Mouse (Mus musculus) adipocyte (in vitro differentiated cells): ENCODE data around the gene Gcc1.

ENCODE experiments used
- DNase-seq: peaks from one replicate; pipeline ENCODE4 v3.0.0-alpha.2; 2016; ENCODE audit warnings: low spot score

Gene Gcc1

GRCm38 (mm10) chr6:28428290-28428689 is at the start of gene Gcc1:
Gene Gcc1 (minus strand): TSS chr6:28428390.
- no peak for DNase-seq

DNA sequence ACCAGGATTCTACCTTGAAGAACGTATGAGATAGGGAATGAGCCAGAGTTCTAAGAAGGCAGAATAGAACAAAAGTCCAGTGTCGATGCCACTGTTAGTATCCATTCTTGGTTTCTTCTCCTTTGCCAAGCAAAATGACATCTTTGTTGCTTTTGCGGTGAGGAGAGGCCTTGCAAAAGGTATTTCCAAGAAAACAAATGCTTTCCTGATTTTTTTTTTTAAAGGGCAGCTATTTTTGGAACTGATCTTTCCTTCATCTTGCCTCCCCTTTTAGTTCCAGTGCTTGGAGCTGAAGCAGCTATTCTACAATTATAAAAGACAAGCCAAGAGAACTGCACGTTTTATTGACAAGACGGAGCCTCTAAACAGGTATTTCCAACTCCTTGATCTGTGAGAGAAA is 46.6 kb upstream of the Gcc1 start, which contains the start of gene Snd1:
Snd1 (plus strand) TSS at position 301 of the 400 bp plus-strand sequence.
- no peak for DNase-seq

- DNase-seq, result no peak
Measured at GRCm38 (mm10) chr6:28474211-28474610, 46.0 kb upstream of the Gcc1 start.

DNA sequence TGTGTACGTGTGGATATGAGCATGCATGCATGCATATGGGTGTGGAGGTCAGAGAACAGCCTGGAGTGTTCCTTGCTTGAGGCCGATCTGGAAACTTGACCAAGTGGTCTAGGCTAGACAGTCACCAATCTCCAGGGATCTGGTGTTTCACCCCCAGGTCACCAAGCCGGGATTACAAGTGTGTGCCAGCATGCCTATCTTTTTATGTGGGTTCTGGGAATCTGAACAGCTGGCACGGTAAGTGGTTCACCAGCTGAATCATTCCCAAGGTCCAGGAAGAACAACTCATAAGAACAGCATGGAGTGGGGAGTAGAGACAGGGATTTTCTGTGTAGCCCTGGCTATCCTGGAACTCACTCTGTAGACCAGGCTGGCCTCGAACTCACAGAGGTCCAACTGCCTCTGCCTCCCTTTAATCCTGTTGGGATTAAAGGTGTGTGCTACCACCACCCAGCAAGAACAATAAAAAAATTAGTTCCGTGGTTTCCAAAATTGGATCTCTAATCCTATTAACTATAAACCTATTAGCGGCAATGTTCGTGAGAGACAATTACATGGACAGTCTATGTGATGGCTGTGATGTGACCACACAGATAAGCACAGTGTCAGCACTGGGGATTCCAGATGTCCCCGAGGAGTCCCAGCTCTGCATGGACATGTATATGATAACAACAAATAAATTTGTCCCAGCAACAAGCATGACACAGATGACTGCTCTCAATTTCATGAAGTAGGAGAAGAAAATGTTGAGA is 43.3 kb upstream of the Gcc1 start:
- no peak for DNase-seq

DNA sequence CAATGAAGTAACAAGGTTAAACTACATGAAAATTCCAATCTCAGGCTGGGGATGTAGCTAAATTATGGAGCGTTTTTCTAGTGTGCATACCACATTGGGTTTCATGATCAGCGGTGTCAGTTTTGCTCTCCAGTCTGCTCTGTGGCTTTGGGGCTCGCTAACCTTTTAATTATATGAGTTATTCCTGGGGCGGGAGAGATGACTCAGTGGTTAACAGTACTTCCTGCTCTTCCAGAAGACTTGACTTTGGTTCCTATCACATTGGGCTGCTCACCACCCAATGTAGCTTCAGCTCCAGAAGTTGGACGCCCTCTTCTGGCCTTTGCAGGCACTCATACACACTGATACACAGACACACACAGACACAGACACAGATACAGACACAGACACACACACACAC is 42.4 kb upstream of the Gcc1 start:
- DNase-seq, result no peak

DNA sequence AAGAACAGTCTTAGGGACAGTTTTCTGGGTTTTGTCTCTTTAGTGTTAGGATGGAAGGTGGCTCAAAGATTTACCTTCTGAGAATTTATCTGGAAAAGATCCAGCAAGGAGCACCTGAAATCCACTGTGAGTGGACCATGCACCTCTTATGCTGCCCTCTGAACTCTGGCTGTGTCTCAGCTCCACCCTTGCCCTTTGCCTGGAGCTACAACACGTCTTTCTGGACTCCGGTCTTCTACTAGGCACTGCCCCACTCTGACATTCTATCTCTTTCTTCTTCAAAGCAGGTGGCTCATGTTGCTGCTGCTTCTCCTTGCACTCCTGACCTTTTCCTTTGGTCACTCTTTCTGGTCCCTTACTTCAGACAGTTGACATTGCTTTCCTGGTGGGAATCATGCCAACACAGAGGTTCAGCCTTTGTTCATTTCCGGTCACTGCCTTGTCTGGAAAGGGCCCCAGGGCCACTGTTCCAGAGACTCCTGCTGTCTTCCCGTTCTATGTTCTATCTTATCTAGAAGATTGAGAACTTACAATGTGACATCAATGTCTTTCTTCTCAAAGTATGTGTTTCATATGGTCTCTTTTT is 41.9 kb upstream of the Gcc1 start:
- no peak for DNase-seq

GRCm38 (mm10) chr6:28464630-28465029 is 36.4 kb upstream of the Gcc1 start:
- no peak for DNase-seq

- peak; percentile 57 for DNase-seq
Measured at GRCm38 (mm10) chr6:28460534-28460933, 32.3 kb upstream of the Gcc1 start.

GRCm38 (mm10) chr6:28459221-28459668 is 31.1 kb upstream of the Gcc1 start:
- DNase-seq, result no peak

DNA sequence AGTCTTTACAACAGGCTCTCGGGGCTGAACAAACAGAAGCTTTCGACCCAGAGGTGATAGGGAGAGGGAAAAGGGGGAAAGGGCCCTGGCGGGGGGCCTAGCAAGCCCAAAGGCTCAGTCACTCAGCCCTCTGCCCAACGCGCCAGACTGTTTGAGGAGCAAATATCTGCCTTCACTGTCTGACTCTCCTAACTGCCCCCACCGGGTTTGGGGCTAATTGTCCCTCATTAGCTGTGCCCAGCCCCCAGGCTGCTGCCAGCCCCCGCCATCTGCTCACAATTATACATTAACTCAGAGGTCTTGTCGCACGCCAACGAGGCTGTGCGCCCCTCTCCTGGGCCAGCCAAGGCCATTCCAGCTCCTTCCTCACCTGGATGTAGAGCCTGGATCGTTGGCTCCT is 22.8 kb upstream of the Gcc1 start:
- DNase-seq, result no peak

- no peak for DNase-seq
Measured at GRCm38 (mm10) chr6:28450481-28450880, 22.3 kb upstream of the Gcc1 start.

- DNase-seq, result no peak
Measured at GRCm38 (mm10) chr6:28449253-28449652, 21.1 kb upstream of the Gcc1 start, which contains the start of gene Pax4. Gene Pax4 (minus strand): TSS chr6:28449353.

- DNase-seq, result no peak
Measured at GRCm38 (mm10) chr6:28447937-28448336, 19.7 kb upstream of the Gcc1 start.

DNA sequence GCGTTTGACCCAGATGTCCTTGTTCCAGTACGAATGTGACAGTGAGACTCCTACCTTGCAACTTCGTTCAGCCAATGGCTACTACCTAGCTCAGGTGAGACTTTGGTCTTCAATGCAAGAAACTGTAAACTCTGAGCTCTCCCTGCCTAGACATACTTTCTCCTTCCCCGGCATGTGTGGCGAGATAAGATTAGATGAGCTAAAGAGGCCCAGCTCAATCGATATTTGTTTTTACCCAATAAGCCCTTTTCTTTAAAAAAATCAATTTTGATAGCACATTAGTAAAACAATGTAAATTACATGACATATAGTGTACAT is 3.3 kb upstream of the Gcc1 start:
- no peak for DNase-seq

- no peak for DNase-seq
Measured at GRCm38 (mm10) chr6:28430795-28431537, 2.8 kb upstream of the Gcc1 start.

- no peak for DNase-seq
Measured at GRCm38 (mm10) chr6:28429870-28430269, 1.7 kb upstream of the Gcc1 start.

DNA sequence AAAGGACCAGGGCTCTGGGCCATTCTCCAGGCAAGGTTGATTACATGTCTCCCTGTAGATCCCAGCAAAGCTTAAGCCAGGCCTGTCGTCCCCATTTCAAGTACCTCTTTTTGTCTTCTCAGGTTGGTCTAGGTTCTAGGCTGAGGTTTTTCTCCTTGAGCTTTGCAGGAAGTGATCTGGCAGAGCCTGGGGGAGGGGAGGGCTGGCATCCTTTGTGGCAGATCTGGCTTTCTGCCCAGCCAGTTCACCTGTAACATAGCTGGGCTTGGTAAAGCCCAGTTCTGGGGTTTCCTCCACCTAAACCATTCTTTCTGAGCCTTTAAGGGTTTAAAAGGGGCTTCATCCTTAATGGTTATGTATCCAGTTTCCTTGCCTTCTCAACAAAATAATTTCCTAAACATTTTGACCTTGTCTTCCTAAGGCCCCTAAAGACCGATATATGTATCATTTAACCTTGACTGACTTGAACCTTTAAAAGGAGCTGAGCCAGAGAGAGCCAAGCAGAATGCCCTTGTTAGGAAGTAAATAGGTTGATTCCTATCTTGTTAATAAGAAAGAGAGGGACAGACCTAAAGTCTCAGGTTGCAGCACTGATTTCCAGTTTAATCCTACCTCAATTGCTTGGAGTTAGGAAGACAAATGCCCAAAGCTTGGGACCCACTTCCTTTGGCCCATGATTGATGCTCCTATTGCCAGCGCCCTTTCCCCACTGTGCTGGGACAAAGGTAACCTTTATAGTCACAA is 922 bp downstream of the Gcc1 start, which contains the start of gene Fscn3:
Fscn3 (plus strand) TSS at position 694 of the 744 bp plus-strand sequence.
- DNase-seq, result no peak

- DNase-seq, result no peak
Measured at GRCm38 (mm10) chr6:28425019-28425418, 3.2 kb downstream of the Gcc1 start.

DNA sequence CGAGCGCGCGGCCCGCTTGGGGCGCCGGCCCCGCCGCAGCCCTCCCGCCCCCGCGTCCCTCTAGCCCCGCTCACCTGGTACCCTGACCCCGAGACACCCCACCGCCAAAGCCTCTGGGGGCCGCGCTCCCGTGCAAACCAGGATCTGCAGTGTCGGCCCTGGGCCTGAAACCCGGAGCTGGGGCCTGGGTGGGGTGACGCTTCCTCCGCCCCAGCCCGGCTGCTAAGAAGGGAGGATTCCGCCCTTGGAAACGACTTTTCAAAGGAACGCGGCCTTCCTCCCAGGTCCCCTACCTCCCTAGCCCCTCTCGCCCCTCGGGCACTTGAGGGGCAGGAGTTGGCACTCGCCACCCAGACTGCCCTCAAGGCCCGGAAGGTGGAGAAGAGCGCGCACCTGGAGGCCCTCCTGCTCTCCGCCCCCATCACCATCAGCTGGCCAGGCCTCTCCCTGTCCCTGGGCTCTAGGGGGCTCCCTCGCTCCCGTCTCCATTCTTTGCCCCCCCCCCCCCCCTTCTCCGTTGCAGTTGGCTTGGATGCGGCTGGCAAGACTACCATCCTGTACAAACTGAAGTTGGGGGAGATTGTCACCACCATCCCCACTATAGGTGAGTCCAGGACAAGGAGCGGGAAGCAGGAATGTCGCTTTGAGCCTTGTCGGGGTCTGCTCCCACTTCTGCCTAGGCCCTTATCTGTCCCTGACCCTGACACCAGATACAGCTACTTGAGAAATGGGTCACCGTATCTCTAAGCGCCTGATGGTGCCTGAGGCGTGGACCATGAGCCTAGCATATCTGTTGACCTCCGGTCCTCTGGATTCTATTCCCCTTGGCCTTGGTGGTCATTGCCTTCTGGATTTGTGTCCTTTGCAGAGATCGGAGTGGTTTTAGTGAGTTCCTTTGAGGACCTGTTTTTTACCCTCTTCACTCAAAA is 4.2 kb downstream of the Gcc1 start:
- DNase-seq, result peak; percentile 57

DNA sequence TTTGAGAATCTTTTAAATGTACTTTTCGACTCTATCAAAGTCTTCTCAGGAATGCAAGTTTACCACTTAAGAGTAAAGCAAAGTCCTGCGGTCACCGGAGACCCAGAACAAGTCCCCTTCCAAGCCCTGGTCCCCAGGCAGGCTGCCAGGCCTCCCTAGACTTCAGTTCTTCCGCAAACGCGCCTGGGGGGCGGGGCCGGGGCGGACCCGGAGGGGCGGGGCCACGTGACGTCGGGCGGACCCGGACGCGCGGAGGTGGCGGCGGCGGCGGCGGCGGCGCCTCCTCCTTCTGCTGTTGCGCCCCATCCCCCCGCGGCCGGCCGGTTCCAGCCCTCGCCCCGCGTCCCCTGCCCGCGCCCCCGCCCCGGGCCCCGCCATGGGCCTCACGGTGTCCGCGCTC is 4.9 kb downstream of the Gcc1 start, which contains the start of gene Arf5:
Arf5 (plus strand) TSS at position 248 of the 400 bp plus-strand sequence.
- peak; percentile 94 for DNase-seq
